Mouse (Mus musculus): ENCODE measurements around the gene Mtmr10.

Gene Mtmr10

GRCm38 (mm10) chr7:64287414-64288091 is at the start of gene Mtmr10:
Gene Mtmr10 (plus strand): TSS chr7:64287653.
- peak; percentile 97 for DNase-seq (ENCODE audit: low spot score)

DNA sequence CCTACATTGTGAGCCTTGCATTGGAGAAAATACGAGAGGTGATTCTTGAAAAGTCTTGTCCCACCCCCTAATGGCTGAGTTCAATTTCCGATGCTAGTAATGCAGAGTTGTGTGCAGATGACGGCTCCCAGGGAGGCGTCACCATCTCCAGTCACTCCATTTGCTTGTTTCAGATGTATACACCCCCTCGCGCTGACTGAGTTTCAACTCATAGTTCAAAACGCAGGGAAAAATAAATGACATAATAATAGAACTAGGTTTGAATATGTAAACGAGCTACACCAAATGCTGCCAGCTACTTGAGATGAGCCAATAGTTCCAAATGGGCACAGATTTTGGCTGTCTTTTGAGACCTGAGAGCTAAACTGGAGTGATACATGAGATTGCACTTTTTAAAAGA is 49.7 kb upstream of the Mtmr10 start:
- no peak for DNase-seq (ENCODE audit: low spot score)

GRCm38 (mm10) chr7:64238410-64239086 is 48.9 kb upstream of the Mtmr10 start:
- no peak for DNase-seq (ENCODE audit: low spot score)

DNA sequence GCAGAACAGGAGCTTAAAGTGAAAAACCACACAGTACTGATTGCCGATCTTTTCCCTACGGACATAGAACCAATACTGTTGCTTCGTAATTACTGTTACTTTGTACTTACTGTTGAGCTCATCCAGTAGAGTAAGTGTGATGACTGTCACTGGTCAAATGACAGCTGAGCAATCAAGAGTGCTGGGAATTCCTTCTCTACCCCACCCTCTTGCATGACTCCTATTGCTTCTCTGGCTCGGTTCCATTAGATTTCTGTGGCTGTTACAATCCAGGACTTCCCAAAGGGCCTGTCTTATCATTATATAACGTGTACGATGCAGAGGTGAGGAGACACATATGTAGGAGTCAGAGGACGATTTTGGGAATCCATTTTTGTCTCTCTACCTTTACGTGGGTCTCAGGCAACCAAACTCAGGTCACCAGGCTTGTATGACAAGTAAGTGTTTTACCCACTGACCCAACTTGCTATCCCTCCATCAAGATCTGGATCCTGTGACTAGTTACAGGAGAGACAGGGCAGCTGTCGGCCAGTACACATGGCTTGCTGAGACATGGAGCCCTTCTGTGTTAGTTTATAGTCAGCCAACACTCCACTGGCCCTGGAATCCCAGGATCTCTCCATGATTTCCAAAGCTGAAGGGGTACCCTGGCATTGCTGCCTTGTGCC is 48.2 kb upstream of the Mtmr10 start:
- no peak for DNase-seq (ENCODE audit: low spot score)

DNA sequence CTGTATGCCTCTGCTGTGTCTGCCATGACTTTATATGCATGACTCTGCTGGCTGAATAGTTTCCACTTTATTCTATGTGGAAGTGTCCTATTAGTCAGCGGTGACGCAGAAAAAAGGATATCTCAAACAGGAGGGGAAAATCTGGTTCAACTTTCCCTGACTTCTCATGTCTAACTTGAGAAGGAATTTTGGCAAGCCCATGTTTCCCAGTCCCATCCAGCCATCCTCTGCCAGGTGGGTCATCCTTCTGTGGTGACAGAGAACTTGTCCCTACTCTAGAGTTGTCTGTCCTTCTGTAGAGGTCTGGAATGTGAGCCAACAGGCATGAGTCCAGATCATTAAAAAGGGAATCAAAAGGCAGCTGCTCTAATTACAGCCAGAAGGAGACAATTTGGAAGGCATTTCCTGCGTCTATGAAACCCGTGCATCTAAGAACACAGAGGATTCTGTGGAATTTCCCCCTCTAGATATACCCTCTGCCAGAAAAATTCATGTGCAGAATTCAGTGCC is 47.6 kb upstream of the Mtmr10 start:
- DNase-seq (ENCODE audit: low spot score) = no peak

GRCm38 (mm10) chr7:64242424-64242823 is 45.0 kb upstream of the Mtmr10 start:
- DNase-seq (ENCODE audit: low spot score) = no peak

GRCm38 (mm10) chr7:64244371-64244770 is 43.1 kb upstream of the Mtmr10 start:
- DNase-seq (ENCODE audit: low spot score) = no peak

DNA sequence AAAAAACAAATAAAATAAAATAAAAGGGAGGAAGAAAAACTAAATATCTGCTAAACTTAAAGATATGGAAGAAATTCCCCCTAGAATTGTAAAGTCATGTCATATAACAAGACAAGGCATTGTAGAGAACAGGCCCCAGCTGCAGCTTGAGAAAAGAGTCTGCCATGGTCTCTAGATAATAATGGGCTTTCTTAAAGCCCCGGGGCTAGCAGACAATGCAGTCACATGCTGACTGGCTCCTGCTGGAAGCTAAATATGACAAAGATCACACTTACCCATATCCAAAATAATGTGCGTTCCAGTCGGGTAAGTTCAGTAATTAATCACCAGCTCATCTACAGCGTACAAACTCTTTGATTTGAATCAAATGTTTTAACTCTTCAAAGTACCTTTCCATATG is 40.7 kb upstream of the Mtmr10 start:
- DNase-seq (ENCODE audit: low spot score) = no peak

DNA sequence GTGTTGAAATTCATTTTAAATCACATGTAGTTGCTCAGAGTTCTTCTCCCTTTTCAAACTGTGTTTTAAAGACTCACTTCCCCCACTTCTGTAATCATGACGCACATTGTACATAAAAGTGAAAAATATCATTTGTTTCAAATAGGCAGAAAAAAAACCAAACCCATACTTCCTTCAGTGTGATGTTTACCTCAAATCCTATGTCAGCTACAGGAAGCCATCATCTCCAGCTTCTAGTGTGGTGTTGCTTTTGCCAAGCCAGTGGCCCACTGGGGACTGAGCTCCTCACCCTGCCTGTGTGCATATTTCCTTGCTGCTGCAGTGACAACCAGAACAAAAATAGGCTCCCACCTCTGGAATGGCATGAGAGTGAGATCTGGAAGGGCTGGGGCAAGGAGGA is 39.1 kb upstream of the Mtmr10 start:
- DNase-seq (ENCODE audit: low spot score) = no peak

DNA sequence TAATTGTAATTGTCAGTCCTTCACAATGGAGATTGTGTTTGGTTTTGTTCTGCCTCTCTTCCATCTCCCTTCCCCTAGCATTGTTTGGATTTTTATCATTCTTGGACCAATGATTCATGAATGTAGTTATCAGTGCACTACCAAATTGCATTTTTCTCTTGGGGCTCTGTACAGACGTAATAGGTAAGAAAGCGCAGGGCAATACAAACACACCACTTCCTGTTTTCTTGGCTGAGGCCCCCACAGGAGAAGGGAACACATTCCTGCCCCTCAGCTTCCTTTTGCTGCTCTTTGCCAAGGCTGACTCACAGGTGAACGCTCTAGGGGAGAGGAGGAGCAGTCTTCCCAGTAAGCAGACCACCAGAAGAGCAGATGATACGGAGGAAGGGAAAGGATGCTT is 37.7 kb upstream of the Mtmr10 start:
- no peak for DNase-seq (ENCODE audit: low spot score)

GRCm38 (mm10) chr7:64250417-64250816 is 37.0 kb upstream of the Mtmr10 start:
- no peak for DNase-seq (ENCODE audit: low spot score)

- DNase-seq (ENCODE audit: low spot score) = no peak
Measured at GRCm38 (mm10) chr7:64253736-64254135, 33.7 kb upstream of the Mtmr10 start.

DNA sequence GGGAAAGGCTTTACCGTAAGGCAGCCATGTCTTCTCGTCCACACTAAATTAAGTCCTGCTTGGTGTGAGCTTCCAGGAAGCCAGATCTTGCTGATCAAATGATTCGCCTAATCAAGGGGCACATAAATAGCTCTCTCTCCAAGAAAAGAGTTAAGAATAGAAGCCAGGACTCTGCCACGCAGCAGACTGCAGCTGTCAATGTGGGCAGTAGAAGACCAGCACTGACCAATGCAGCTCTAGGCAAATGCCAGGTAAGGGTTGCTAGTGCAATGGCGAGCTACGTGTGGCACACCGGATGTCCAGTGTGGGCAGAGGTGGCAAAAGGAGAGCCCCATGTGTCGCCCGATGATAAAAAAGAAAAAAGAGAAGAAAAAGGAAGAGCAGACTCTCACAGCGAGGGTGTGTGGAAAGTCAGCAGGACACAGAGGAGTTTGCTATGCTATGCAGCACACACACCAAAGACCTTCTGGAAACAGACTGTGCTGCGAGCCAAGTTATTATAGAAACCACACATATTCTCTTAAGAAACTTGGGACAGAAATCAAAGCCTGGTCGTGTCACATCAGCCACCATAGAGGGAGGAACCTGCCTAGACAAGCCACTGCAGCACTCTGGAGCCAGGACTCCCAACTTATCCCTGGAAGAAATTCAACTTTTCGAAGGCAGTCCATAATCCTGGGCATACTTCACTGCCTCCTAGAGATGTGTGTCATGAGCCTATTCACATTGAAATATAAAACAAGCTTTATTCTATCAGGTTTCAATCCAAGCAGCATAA is 21.8 kb upstream of the Mtmr10 start:
- DNase-seq (ENCODE audit: low spot score) = no peak

GRCm38 (mm10) chr7:64266587-64266986 is 20.9 kb upstream of the Mtmr10 start:
- DNase-seq (ENCODE audit: low spot score) = no peak

DNA sequence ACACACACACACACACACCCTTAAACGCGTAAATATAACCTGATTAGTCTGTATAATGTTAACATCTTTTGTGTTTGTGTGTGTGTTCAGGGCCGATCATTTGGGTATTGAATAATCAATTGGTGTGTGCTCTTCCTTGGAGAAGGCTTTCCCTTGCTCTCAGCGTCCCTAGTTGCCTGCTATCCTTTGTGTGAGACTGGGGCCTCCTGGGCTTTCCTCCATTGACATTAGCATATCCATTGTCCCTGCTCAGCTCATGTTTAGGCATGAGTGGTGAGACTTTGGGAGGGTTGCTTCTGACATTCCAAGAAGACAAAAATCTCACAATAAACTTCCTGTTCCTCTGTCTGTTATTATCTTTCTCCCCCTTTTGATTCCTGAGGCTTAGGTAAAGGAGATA is 15.5 kb upstream of the Mtmr10 start:
- DNase-seq (ENCODE audit: low spot score) = no peak

DNA sequence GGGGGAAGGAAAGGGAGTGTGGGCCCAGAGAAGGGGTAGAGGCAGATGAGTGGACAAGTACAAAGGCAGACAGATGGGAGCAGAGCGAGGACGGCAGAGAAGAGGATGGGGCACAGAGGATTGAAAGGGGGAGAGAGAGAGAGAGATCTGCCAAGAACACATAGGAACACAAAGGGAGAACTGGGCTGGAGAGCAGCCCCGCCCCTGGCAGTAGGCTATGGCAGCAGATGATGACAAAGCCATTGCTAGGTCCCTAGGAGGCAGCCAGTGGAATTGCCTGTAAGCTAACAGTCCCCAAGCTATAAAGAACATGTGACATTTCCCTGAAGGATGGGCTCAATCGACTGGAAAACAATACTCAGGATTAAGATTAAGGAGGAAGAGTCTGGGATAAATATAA is 11.9 kb upstream of the Mtmr10 start:
- DNase-seq (ENCODE audit: low spot score) = no peak

GRCm38 (mm10) chr7:64276921-64277320 is 10.5 kb upstream of the Mtmr10 start:
- no peak for DNase-seq (ENCODE audit: low spot score)

- no peak for DNase-seq (ENCODE audit: low spot score)
Measured at GRCm38 (mm10) chr7:64278526-64278925, 8.9 kb upstream of the Mtmr10 start.

- DNase-seq (ENCODE audit: low spot score) = no peak
Measured at GRCm38 (mm10) chr7:64279548-64279947, 7.9 kb upstream of the Mtmr10 start.

- DNase-seq (ENCODE audit: low spot score) = no peak
Measured at GRCm38 (mm10) chr7:64286566-64286965, 887 bp upstream of the Mtmr10 start.

DNA sequence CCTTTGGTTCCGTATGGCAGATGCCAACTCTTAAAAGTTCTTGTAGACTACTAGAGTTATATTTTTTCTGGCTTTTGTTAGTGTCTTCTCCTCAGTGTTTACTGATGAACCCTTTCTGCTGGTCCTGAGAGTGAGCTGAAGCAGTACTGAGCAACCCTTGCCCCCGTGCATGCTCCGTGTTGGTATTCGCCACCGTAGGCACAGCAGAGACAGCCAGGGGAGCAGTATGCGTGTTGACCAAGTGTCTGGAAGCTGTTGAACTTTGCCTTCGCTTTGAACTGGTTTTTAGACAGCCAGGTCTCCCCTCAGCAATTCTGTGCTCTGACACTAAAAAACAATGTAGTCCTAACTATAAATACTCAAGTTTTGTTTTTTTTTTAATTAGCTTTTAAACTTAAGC is 2.0 kb downstream of the Mtmr10 start:
- no peak for DNase-seq (ENCODE audit: low spot score)

DNA sequence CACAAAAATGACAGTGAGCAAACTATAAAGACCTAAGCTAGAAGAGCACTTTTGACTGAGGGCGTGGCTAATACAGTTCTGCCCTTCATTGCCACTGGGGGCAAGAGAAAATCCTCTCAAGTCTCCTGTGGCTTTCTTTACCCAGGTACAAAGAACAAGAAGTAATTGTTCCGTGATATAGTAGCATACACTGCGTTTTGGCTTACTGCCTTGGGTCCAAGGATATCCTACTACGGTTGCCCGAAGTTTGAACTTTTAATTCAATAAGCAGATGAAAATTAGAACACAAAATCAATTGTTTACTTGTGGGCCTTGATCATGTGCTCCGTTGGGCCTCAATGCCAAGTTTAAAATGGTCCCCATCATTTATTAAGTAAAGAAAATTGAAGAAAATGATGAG is 3.0 kb downstream of the Mtmr10 start:
- no peak for DNase-seq (ENCODE audit: low spot score)
